Mouse (Mus musculus) fat pad, adult 2 months (tissue): ENCODE data around the gene Tjp2.
"Not testable (repeated sequence)": the region's sequence is repeated elsewhere in the genome, so short reads cannot be mapped to it uniquely, and the experiment has no call there.

ENCODE experiments used
- DNase-seq: peaks from one replicate; pipeline ENCODE4 v3.0.0-alpha.2; 2011; ENCODE audit warnings: low read depth, low spot score; ENCODE audit errors: extremely low read depth

The Tjp2 gene

GRCm38 (mm10) chr19:24224500-24225304, at the start of gene Tjp2:
Tjp2 (minus strand) TSS chr19:24225030.
- no peak for DNase-seq

- DNase-seq: no peak
Measured at GRCm38 (mm10) chr19:24274281-24274680, 49.5 kb upstream of the Tjp2 start.

GRCm38 (mm10) chr19:24271746-24272426, 47.1 kb upstream of the Tjp2 start:
- peak; percentile 80 for DNase-seq

- no peak for DNase-seq
Measured at GRCm38 (mm10) chr19:24271326-24271725, 46.5 kb upstream of the Tjp2 start.

- DNase-seq: no peak
Measured at GRCm38 (mm10) chr19:24268531-24268930, 43.7 kb upstream of the Tjp2 start.

GRCm38 (mm10) chr19:24266046-24266830, 41.4 kb upstream of the Tjp2 start:
- no peak for DNase-seq

GRCm38 (mm10) chr19:24264991-24265390, 40.2 kb upstream of the Tjp2 start:
- no peak for DNase-seq

- no peak for DNase-seq
Measured at GRCm38 (mm10) chr19:24262736-24263135, 37.9 kb upstream of the Tjp2 start.

- DNase-seq: no peak
Measured at GRCm38 (mm10) chr19:24259390-24260351, 34.8 kb upstream of the Tjp2 start.

- no peak for DNase-seq
Measured at GRCm38 (mm10) chr19:24258368-24258767, 33.5 kb upstream of the Tjp2 start.

- DNase-seq: no peak
Measured at GRCm38 (mm10) chr19:24257962-24258361, 33.1 kb upstream of the Tjp2 start.

- no peak for DNase-seq
Measured at GRCm38 (mm10) chr19:24253657-24254260, 28.9 kb upstream of the Tjp2 start.

- no peak for DNase-seq
Measured at GRCm38 (mm10) chr19:24251869-24252268, 27.0 kb upstream of the Tjp2 start.

- no peak for DNase-seq
Measured at GRCm38 (mm10) chr19:24243340-24243739, 18.5 kb upstream of the Tjp2 start.

- no peak for DNase-seq
Measured at GRCm38 (mm10) chr19:24241799-24242546, 17.1 kb upstream of the Tjp2 start.

GRCm38 (mm10) chr19:24241271-24241670, 16.4 kb upstream of the Tjp2 start:
- DNase-seq: no peak

- peak; percentile 86 for DNase-seq
Measured at GRCm38 (mm10) chr19:24238011-24238410, 13.2 kb upstream of the Tjp2 start.

- DNase-seq: not testable (repeated sequence)
Measured at GRCm38 (mm10) chr19:24232356-24232755, 7.5 kb upstream of the Tjp2 start.

- peak; percentile 43 for DNase-seq
Measured at GRCm38 (mm10) chr19:24225305-24225696, 471 bp upstream of the Tjp2 start.
